In genomic region chr2:77337318-77337717, GRCm38 (mm10) we compare ENCODE assay signal across 21 mouse cellular contexts.
"Had no signal": no experiment of that assay in that cellular context is flagged by ENCODE, and none has a peak within 500 bp of the region (broad histone marks: within the 10 kb centered on the region; RNA-seq: fewer than 3 reads in every experiment).

No protein-coding gene starts in this region.

- H3K9me3 ChIP-seq: limb, embryonic 13.5 days; liver, embryonic 12.5 days; liver, embryonic 15.5 days; lung, embryonic 15.5 days; midbrain, embryonic 10.5 days; midbrain, embryonic 15.5 days; neural tube, embryonic 13.5 days; stomach, embryonic 15.5 days had no signal

- H3K4me3 ChIP-seq: limb, embryonic 13.5 days; liver, embryonic 12.5 days; liver, embryonic 15.5 days; lung, embryonic 15.5 days; megakaryocyte, embryonic 14.5 days; midbrain, embryonic 10.5 days; midbrain, embryonic 15.5 days; neural tube, embryonic 13.5 days; stomach, embryonic 15.5 days had no signal

- H3K9ac ChIP-seq: limb, embryonic 13.5 days; liver, embryonic 12.5 days; liver, embryonic 15.5 days; lung, embryonic 15.5 days; midbrain, embryonic 15.5 days; neural tube, embryonic 13.5 days; stomach, embryonic 15.5 days had no signal

- H3K36me3 ChIP-seq: limb, embryonic 13.5 days; liver, embryonic 12.5 days; liver, embryonic 15.5 days; lung, embryonic 15.5 days; midbrain, embryonic 10.5 days; midbrain, embryonic 15.5 days; neural tube, embryonic 13.5 days; stomach, embryonic 15.5 days had no signal

- H3K4me2 ChIP-seq: limb, embryonic 13.5 days; liver, embryonic 12.5 days; liver, embryonic 15.5 days; lung, embryonic 15.5 days; midbrain, embryonic 15.5 days; neural tube, embryonic 13.5 days; stomach, embryonic 15.5 days had no signal

- ATAC-seq: liver, embryonic 12.5 days; midbrain, embryonic 15.5 days had no signal

- H3K27me3 ChIP-seq: limb, embryonic 13.5 days; liver, embryonic 12.5 days; liver, embryonic 15.5 days; lung, embryonic 15.5 days; megakaryocyte, embryonic 14.5 days; midbrain, embryonic 15.5 days; neural tube, embryonic 13.5 days; stomach, embryonic 15.5 days had no signal

- H3K4me1 ChIP-seq: liver, embryonic 12.5 days; liver, embryonic 15.5 days; lung, embryonic 15.5 days; neural tube, embryonic 13.5 days; stomach, embryonic 15.5 days had no signal

- H3K27ac ChIP-seq: limb, embryonic 13.5 days; liver, embryonic 12.5 days; liver, embryonic 15.5 days; lung, embryonic 15.5 days; midbrain, embryonic 10.5 days; midbrain, embryonic 15.5 days; neural tube, embryonic 13.5 days; stomach, embryonic 15.5 days had no signal

- DNase-seq: kidney, adult 9 months; kidney, postnatal 14 days; kidney, postnatal 4 days; left cerebral cortex, postnatal 4 days; liver; lung, adult 18-20 months; lung, postnatal 10 days; lung, postnatal 36 days; right cerebral cortex, adult 18-20 months; right cerebral cortex, postnatal 14 days; right cerebral cortex, postnatal 4 days; thymus, postnatal 36 days had no signal
